Mouse (Mus musculus): ENCODE data around the gene Gm11096.

Gm11096 gene

DNA sequence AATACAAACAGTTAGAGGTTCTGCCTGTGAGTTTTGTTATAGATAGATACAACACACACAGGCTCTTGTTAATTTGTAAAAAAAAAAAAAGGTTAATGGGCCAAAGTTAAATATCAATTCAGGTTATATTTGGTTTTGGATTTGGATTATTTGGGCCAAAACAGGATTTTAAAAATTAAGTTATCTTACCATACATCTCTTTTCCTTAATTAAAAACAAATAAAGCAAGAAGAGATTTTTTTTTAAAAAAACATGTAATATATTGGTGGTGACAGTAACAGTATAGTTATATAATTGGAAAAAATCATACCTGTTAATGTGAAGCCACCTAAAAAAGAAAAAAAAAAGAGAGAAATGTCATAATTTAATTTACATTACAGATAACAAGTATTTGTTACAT is at the start of gene Gm11096:
TSS of gene Gm11096 (plus strand) at position 301 of the 400 bp plus-strand sequence.
- CTCF ChIA-PET: no interaction called here

DNA sequence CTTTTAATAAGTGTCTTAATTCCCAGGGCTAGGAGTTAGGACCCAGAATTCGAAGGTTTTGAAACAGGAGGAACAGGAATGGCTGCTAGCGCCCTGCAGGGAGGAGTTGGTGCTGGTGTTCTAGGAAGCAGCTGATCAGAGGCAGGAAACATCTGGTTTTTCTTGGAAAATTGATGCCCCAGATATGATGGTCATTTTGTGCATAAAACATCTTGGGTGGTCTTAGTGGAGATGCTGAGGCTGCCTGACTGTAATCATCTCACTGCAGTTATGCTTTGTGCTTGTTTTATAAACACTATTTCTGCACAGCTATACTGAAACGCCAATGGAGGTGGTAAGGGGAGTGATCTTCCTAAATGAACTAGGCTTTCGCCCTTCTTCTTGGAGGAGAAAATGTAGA is 48.5 kb upstream of the Gm11096 start:
- CTCF ChIA-PET: no interaction called here

DNA sequence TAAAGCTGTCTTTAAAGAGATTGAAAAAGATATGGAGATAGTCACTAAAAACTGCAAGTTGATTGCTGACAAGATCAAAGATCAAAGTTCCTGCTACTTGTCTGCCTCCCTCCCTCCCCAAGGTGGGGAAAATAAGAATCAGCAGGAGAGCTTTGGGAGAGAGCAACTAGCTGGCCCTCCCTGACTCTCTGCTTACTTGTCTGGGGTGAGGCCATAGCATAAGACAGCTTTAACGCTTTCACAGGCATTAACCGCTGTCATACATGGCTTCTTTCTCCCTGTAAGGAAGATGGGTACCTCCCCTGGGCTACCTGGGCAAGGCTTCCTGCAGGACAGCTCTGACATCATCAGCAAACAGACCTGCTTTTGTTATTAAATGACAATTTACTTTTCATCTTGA is 47.4 kb upstream of the Gm11096 start:
- CTCF ChIA-PET: no interaction called here

- CTCF ChIA-PET: no interaction called here
Measured at GRCm38 (mm10) chr17:81397434-81397833, 44.1 kb upstream of the Gm11096 start.

- CTCF ChIA-PET: interaction anchor here (0.6 kb wide), 1 partner anchor 408 kb away, joined by 5 read pairs; no protein-coding TSS in a partner anchor
Measured at GRCm38 (mm10) chr17:81400377-81400776, 41.2 kb upstream of the Gm11096 start.

DNA sequence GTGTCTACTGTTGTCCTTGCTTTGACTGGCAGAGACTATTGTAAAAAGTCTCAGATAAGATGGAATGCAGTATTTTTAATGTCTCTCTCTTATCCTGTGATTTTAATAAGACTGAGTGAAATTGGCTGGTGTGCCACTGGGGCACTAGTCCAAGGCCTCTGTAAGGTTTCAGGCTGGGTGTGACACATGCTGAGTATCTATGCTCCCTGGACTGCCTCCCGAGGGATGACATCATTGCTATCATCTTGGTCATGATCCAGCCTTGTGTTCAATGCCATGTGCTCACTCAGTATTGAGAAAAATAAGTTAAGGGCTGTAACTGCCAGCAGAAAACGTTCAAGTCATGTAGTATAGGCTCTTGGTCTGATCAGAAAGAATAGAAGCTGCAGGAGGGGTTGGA is 38.9 kb upstream of the Gm11096 start:
- CTCF ChIA-PET: no interaction called here

GRCm38 (mm10) chr17:81403121-81403520 is 38.4 kb upstream of the Gm11096 start:
- CTCF ChIA-PET: no interaction called here

DNA sequence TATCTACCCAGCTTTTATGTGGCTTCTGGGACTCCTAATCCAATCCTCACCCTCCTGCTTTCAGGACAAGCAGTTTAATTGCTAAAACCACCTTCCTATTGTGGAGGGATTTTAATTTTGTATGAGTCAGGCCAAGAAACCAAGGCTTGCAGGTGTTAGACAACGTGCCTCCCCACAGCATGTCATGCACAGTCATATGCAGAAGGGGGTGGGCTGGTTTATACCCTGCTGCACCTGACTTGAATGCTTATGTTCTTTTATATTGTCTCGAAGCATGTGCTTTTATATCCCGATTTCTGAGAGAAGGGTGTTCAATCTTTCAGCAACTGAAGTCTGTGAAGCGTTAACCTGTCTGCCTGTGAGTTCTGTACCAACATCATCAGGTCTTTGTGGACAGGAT is 37.3 kb upstream of the Gm11096 start:
- CTCF ChIA-PET: no interaction called here

DNA sequence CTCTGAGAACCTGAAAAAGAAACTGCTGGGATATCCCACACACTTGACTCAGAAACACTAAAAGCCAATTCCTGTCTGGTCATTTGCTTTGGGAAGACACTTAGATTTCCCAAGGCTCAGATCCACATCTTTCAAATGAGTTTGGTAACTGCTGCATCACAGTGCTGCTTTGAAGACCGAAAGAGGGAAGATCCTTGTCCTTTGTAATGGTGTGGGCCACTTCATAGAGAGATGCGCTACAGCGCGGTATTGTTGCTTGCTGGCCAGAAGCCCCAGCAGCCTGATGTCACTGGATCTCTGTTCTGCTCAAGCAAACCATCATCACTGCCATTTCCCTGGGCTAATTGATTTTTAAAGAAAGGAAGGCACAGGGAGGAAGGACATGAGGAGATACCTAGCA is 28.8 kb upstream of the Gm11096 start:
- CTCF ChIA-PET: no interaction called here

- CTCF ChIA-PET: no interaction called here
Measured at GRCm38 (mm10) chr17:81416361-81417114, 25.0 kb upstream of the Gm11096 start.

DNA sequence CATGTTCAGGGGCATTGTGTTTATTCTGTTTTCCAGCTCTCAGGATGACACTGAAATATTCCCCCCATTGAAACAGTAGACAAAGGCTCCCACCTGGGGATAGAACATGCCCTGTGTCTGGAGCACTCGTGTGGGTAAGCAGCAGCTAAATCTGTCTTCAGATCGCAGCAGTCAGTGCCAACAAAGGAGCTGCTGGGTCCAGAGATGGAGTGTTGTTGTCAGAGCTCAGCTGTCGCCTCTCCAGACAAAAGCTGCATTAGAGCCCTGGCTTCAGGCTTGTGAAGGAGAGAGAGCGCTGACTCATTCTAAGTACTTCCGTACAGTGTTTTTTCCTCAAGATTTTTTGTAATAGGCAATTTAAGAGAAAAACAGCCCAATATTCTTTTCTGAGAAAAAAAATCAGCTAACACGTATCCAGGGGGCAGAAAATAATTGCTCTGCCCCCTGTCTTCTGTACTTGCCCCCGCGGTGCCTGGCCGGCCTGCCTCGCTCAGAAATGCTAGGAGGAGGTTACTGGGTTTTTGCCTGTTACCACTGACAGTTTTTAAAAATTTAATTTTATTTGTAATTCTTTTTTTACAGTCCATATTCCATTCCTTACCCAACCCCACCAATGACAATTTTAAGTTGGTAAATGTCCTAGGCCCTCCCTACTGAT is 21.6 kb upstream of the Gm11096 start:
- CTCF ChIA-PET: no interaction called here

DNA sequence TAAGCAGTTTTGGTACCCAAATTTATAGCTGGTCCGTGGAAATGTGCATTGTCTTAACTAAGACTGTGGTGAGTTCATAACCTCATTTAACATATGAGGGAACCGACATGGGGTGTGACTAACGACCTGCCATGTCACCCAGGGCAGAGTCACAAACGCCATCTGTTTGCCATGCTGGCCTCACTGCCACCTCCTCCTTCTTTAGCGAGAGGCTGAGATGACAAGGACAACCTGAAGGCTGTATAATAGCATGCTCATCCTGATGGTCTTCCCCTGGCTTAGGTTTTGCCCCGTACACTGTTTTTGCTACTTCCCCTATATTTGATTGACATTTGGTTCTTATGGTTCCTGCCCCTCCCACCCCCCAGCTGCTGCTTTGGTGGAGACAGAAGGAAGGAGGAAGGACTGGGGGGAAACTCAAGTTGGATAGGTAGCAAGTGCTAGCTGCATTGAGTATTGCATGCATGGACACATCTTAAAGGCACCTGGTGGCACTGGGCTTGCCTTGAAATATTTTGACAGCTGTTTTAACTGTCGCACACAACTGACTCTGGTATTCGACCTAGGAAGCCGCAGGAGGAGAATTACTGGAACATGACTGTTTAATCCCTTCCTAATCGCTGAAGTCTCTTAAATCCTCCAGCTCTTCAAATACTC is 17.2 kb upstream of the Gm11096 start:
- CTCF ChIA-PET: no interaction called here

DNA sequence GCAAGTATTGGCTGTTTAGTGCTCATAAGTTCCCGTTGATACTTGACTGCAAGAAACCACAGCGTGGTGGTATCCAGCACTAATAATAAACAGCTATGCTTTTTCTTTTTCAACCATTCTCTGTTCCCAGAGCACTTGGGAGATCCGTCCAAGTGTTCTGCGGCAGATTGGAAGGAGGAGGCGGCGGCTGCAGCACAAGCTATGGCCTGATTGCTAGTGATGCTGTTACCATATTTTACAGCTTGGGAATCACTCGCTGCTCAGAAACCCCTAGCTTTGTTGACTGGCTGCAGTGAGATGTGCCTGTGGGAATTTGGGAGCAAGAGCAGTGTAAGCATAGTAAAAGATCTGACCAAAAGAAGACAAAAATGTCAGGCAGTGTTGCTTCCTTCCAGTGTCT is 14.3 kb upstream of the Gm11096 start:
- CTCF ChIA-PET: no interaction called here

DNA sequence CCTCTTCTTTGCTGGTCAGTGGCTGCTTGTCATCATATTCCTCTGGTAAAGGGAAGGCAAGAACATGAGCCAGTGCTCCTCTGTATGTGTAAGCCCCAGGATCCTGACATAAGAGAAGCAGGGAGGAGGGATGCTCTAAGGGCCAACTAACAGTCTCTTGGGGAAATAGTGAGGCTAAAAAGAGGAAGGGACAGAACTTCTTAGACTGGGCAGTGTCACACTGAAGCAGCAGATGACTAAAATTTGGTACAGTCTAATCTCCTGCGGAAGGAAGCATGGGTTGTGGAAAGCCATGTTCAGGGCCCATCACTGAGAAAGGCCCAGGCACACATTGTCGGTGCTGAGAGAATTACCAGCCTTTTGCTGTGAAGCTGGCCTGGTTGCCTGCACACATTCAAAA is 8.8 kb upstream of the Gm11096 start:
- CTCF ChIA-PET: no interaction called here

GRCm38 (mm10) chr17:81433148-81433547 is 8.4 kb upstream of the Gm11096 start:
- CTCF ChIA-PET: no interaction called here

GRCm38 (mm10) chr17:81455269-81455668 is 13.7 kb downstream of the Gm11096 start:
- CTCF ChIA-PET: no interaction called here

- CTCF ChIA-PET: interaction anchor here (0.6 kb wide), 1 partner anchor 82 kb away, joined by 4 read pairs; no protein-coding TSS in a partner anchor
Measured at GRCm38 (mm10) chr17:81455977-81456376, 14.4 kb downstream of the Gm11096 start.

DNA sequence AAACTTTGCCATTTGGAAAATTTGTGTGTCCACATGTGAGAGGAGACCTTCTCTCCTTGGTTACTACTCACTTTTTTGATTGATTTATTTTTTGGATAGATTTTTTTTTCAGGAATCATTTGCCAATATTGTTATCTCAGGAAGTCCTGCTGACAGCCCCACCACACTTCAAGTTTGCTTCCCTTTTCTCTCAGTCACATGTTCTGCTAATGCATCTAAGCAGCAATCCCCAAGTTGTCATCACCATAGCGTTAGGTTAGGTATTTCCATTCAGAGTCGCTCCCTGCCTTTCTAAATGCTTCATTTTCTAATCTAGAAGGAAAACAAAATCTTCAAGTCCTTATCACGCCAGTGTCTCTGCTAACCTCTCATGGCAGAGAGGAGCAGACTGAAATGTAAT is 17.8 kb downstream of the Gm11096 start:
- CTCF ChIA-PET: no interaction called here

GRCm38 (mm10) chr17:81468941-81469340 is 27.4 kb downstream of the Gm11096 start:
- CTCF ChIA-PET: no interaction called here

DNA sequence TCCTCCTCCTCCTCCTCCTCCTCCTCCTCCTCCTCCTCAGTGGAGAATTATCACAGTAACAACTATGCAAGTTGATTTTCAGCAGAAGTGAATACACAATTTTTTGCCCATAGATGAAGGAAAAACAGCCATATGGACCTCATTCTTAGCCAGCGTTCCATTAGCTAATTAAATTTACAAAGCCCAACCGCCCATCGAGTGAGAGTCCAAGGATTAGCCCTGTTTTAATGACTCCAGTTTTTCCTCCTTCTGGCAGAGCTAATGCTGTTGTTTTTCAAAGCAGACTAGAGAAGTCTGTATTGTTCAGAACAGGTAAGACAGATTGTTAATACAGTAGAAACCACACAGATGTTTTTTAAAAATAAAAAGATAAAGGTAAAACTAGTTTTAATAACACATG is 31.8 kb downstream of the Gm11096 start:
- CTCF ChIA-PET: no interaction called here

DNA sequence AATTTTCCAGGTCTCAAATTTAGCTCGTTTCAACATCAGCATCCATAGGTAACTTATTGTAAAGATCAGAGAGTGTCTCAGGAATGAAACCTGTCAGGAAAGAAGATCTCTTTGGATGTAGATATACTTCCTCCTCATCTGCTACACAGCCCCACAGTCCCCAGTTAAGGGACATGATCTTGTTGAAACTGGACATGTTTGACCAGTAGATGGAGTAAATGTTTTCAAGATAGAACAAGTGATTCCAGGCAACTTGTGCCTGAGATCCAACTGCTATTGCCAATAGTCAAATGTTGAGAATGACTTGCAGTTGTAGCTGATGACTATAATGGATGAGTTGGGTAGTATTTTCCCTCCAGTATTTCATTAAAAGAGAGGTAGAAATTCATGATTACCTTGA is 35.9 kb downstream of the Gm11096 start:
- CTCF ChIA-PET: no interaction called here

- CTCF ChIA-PET: no interaction called here
Measured at GRCm38 (mm10) chr17:81479807-81480206, 38.2 kb downstream of the Gm11096 start.

Data from spleen, embryonic (tissue).